Mouse (Mus musculus): ENCODE data around the gene Ralgds. TPM values are rescaled to one million over a fixed set of nuclear protein-coding genes. Genes with fewer than 3 reads are reported as not detected.
"Not testable (repeated sequence)": the region's sequence is repeated elsewhere in the genome, so short reads cannot be mapped to it uniquely, and the experiment has no call there.

The Ralgds gene
- polyA plus RNA-seq, 1 experiment from 2014 or later, result 63.3 TPM

DNA sequence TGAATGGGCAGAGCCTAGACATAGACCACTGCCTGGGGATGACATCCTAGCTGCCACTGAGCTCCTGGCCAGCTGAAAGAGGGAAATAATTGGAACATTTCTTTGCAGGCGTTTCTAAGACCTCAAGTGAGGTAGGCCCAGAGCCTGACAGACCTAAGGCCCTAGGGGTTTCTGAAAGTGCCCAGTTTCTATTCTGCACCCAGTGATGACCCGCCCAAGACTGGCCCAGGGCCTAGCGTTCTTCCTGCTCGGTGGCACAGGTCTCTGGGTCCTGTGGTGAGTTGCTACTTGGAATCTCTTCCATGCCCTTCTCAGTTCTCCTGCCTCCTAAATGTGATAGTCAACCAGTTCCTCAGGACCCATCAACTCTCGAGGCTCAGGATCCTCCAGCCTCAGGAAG, 15.4 kb upstream of the Ralgds start:
- Histone ChIP-seq H3K4me1 (ENCODE audit: control insufficient read depth, insufficient read depth, low read length) (no peaks in the 10 kb centered on the region), H3K27ac (ENCODE audit: low read depth, low read length) (no peak overlapping the region), H3K36me3 (ENCODE audit: control insufficient read depth, insufficient read depth, low read length) (no peaks in the 10 kb centered on the region), H3K9ac (ENCODE audit: low read length) (no peak overlapping the region), H3K9me3 (replicated peaks; ENCODE audit: control insufficient read depth, low read length) (no peaks in the 10 kb centered on the region), H3K27me3 (replicated peaks; ENCODE audit: control insufficient read depth, insufficient read depth, low read length) (no peaks in the 10 kb centered on the region), H3K4me3 (ENCODE audit: low read depth, low read length) (no peak overlapping the region), H3K4me2 (ENCODE audit: low read length) (no peak overlapping the region)
- WGBS, result 76% methylated on average over 5 of the region's 5 CpGs
- ATAC-seq (no peak), DNase-seq (ENCODE audit: low spot score) (no peak)

DNA sequence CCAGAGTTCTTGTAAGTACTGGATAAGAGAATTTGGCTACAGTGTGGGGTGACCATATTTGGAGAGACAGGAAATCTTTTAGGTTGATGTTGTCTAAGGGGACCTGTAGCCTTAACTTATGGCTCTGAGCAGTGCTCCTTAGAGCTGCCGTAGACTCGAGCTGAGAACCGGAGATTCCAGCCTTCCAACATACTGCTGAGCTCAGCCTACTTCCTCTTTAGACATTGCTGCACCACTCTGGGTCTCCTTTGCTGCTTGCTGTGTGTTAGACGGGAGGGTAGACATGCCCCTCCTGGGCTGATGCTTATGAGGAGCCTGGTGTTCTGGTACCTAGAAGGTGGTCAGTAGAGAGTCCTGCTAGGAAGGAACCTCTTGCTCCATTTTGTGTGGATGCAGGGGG, 14.5 kb upstream of the Ralgds start:
- H3K27ac ChIP-seq (ENCODE audit: low read depth, low read length), result no peak overlapping the region
- no peaks in the 10 kb centered on the region for H3K27me3 ChIP-seq (replicated peaks; ENCODE audit: control insufficient read depth, insufficient read depth, low read length)
- no peaks in the 10 kb centered on the region for H3K9me3 ChIP-seq (replicated peaks; ENCODE audit: control insufficient read depth, low read length)
- H3K4me2 ChIP-seq (ENCODE audit: low read length), result no peak overlapping the region
- no peaks in the 10 kb centered on the region for H3K36me3 ChIP-seq (ENCODE audit: control insufficient read depth, insufficient read depth, low read length)
- H3K4me1 ChIP-seq (ENCODE audit: control insufficient read depth, insufficient read depth, low read length), result no peaks in the 10 kb centered on the region
- DNase-seq (ENCODE audit: low spot score) (no peak), ATAC-seq (no peak)
- H3K9ac ChIP-seq (ENCODE audit: low read length), result no peak overlapping the region
- WGBS, result 85% methylated on average over 4 of the region's 4 CpGs
- H3K4me3 ChIP-seq (ENCODE audit: low read depth, low read length), result no peak overlapping the region

DNA sequence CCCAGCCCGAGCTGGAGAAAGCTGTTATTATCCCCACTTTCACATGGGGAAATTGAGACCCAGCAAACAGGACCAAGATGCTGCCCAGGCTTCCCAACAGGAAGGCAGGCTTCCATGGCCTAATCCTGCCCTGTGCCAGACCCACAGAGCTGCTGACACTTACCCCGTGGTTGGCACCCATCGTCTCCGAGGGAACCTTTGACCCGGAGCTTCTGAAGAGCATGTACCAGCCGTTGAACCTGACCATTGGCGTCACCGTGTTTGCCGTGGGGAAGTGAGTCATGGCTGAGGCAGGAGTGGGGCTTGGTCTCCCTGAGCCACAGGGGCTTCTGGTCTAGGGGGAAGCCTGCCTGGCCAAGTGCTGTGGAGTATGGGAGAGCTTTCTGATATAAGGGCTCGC, 9.9 kb upstream of the Ralgds start:
- Histone ChIP-seq H3K9ac (ENCODE audit: low read length) (no peak overlapping the region), H3K4me1 (ENCODE audit: control insufficient read depth, insufficient read depth, low read length) (no peaks in the 10 kb centered on the region), H3K4me3 (ENCODE audit: low read depth, low read length) (no peak overlapping the region), H3K27ac (ENCODE audit: low read depth, low read length) (no peak overlapping the region), H3K9me3 (replicated peaks; ENCODE audit: control insufficient read depth, low read length) (no peaks in the 10 kb centered on the region), H3K4me2 (ENCODE audit: low read length) (no peak overlapping the region), H3K27me3 (replicated peaks; ENCODE audit: control insufficient read depth, insufficient read depth, low read length) (no peaks in the 10 kb centered on the region), H3K36me3 (ENCODE audit: control insufficient read depth, insufficient read depth, low read length) (no peaks in the 10 kb centered on the region)
- DNase-seq (ENCODE audit: low spot score) (no peak), ATAC-seq (no peak)
- WGBS, result 82% methylated on average over 10 of the region's 10 CpGs

- no peaks in the 10 kb centered on the region for H3K9me3 ChIP-seq (replicated peaks; ENCODE audit: control insufficient read depth, low read length)
- H3K36me3 ChIP-seq (ENCODE audit: control insufficient read depth, insufficient read depth, low read length), result no peaks in the 10 kb centered on the region
- H3K4me3 ChIP-seq (ENCODE audit: low read depth, low read length), result no peak overlapping the region
- no peaks in the 10 kb centered on the region for H3K27me3 ChIP-seq (replicated peaks; ENCODE audit: control insufficient read depth, insufficient read depth, low read length)
- ATAC-seq (no peak), DNase-seq (ENCODE audit: low spot score) (no peak)
- no peak overlapping the region for H3K9ac ChIP-seq (ENCODE audit: low read length)
- H3K4me2 ChIP-seq (ENCODE audit: low read length), result no peak overlapping the region
- H3K4me1 ChIP-seq (ENCODE audit: control insufficient read depth, insufficient read depth, low read length), result no peaks in the 10 kb centered on the region
- WGBS, result 93% methylated on average over 13 of the region's 13 CpGs
- H3K27ac ChIP-seq (ENCODE audit: low read depth, low read length), result no peak overlapping the region
These were observed 8.2 kb upstream of the Ralgds start for GRCm38 (mm10) chr2:28504676-28505075.

DNA sequence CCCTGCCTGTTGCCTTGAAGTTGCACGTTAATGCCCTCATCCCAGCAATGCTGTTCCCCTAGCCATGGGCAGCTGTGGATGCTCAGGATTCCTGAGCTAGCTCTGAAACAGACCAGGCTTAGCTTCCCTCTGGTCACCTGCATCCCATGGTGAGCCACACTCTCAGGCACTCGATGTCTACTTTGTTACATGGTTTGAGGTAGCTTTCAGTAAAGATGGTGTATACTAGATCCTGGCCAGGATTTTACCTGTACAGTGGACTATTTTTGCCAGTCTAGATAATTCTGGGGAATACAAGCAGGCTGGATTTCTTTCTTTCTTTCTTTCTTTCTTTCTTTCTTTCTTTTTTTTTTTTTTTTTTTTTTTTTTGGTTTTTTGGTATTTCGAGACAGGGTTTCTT, 7.1 kb upstream of the Ralgds start, which contains the start of gene Gm10134:
TSS of gene Gm10134 (plus strand) at position 301 of the 400 bp plus-strand sequence.
- Histone ChIP-seq H3K9ac (ENCODE audit: low read length) (no peak within 1 kb of the TSS), H3K27ac (ENCODE audit: low read depth, low read length) (no peak within 1 kb of the TSS), H3K4me1 (ENCODE audit: control insufficient read depth, insufficient read depth, low read length) (no peaks in the 10 kb centered on the region), H3K4me2 (ENCODE audit: low read length) (no peak within 1 kb of the TSS), H3K4me3 (ENCODE audit: low read depth, low read length) (no peak within 1 kb of the TSS), H3K9me3 (replicated peaks; ENCODE audit: control insufficient read depth, low read length) (no peaks in the 10 kb centered on the region), H3K27me3 (replicated peaks; ENCODE audit: control insufficient read depth, insufficient read depth, low read length) (no peaks in the 10 kb centered on the region), H3K36me3 (ENCODE audit: control insufficient read depth, insufficient read depth, low read length) (no peaks in the 10 kb centered on the region)
- WGBS, result 94% methylated on average over 3 of the region's 3 CpGs
- DNase-seq (ENCODE audit: low spot score) (no peak), ATAC-seq (no peak)

DNA sequence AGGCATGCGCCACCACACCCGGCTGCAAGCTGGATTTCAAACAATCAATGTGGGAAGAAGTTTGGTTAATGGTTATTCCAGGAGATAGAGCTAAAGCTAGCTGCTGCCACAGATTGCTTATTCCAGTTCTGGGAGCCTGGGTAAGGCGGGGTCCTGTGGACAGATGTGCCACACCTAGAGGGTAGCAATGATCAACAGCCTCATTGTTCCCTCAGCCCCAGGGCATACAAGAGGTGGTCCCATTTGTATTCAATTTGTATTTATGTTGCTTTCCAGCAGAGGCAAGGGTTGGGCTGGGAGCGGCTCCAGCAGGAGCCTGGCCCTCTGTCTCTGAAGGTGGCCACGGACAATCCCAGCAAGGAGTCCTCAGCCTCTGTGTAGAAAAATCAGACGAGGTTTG, 6.6 kb upstream of the Ralgds start:
- no peak overlapping the region for H3K4me3 ChIP-seq (ENCODE audit: low read depth, low read length)
- H3K27me3 ChIP-seq (replicated peaks; ENCODE audit: control insufficient read depth, insufficient read depth, low read length), result no peaks in the 10 kb centered on the region
- no peak for DNase-seq (ENCODE audit: low spot score)
- no peaks in the 10 kb centered on the region for H3K4me1 ChIP-seq (ENCODE audit: control insufficient read depth, insufficient read depth, low read length)
- 80% methylated on average over 6 of the region's 6 CpGs for WGBS
- no peaks in the 10 kb centered on the region for H3K36me3 ChIP-seq (ENCODE audit: control insufficient read depth, insufficient read depth, low read length)
- H3K9me3 ChIP-seq (replicated peaks; ENCODE audit: control insufficient read depth, low read length), result no peaks in the 10 kb centered on the region
- no peak overlapping the region for H3K9ac ChIP-seq (ENCODE audit: low read length)
- no peak for ATAC-seq
- no peak overlapping the region for H3K4me2 ChIP-seq (ENCODE audit: low read length)
- H3K27ac ChIP-seq (ENCODE audit: low read depth, low read length), result no peak overlapping the region

GRCm38 (mm10) chr2:28511600-28511999, 1.3 kb upstream of the Ralgds start:
- not testable (repeated sequence) for H3K9me3 ChIP-seq (replicated peaks; ENCODE audit: control insufficient read depth, low read length); DNase-seq (ENCODE audit: low spot score); H3K27ac ChIP-seq (ENCODE audit: low read depth, low read length); H3K27me3 ChIP-seq (replicated peaks; ENCODE audit: control insufficient read depth, insufficient read depth, low read length); H3K4me3 ChIP-seq (ENCODE audit: low read depth, low read length); H3K4me2 ChIP-seq (ENCODE audit: low read length); H3K4me1 ChIP-seq (ENCODE audit: control insufficient read depth, insufficient read depth, low read length); H3K36me3 ChIP-seq (ENCODE audit: control insufficient read depth, insufficient read depth, low read length); H3K9ac ChIP-seq (ENCODE audit: low read length); ATAC-seq
- WGBS, result 45% methylated on average over 5 of the region's 5 CpGs

DNA sequence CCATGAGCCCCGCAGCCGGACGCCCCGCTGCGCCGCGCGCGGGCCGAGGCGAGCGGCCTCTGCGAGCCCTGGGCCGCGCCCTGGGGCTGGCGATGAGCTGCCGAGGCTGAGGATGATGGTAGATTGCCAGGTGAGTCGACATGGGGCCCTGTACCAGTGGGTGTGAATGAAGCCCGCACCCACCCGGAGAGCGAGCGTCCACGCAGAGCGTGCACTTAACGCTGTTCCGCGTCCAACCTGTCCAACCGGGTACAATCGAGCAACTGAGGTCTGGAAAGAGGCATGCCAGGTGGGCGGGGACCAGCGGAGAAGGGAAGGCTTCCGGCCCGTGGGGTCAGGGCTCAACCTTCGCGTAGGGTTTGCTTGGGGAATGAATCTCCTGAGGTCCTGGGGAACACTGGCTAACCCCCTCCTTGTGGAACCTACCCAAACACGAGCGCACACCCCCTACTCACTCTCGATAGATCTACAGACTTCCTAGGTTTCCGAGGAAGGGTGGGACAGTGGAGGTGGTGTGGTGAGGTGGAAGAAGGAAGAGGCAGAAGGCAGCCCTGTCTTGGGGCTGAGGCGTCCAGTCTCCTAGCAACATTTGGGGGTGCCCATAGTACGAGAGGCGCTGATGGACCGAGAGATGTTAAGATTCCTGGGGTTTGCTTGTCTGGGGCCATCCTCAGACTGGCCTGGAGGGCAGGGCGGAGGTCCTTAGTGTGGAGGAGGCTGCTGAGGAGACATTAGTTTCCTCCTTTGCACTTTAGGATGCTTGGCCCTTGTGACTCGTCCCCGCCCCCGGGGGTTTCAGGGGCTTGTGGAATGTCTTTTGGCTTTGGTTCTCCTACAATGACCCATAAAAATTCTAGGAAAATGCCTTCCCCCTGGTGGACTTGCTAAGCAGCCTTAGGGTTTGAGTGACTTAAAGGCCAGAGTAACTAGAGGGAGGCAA, 776 bp downstream of the Ralgds start:
- ATAC-seq, result peak; percentile 38
- peak overlapping the region; percentile 71 for H3K4me2 ChIP-seq (ENCODE audit: low read length)
- H3K27ac ChIP-seq (ENCODE audit: low read depth, low read length), result peak overlapping the region; percentile 88
- DNase-seq (ENCODE audit: low spot score), result peak; percentile 23
- H3K9me3 ChIP-seq (replicated peaks; ENCODE audit: control insufficient read depth, low read length), result no peaks in the 10 kb centered on the region
- H3K36me3 ChIP-seq (ENCODE audit: control insufficient read depth, insufficient read depth, low read length), result peaks cover 10% of the 10 kb centered on the region; the same call in 1 of the 2 replicates
- H3K9ac ChIP-seq (ENCODE audit: low read length), result peak overlapping the region; percentile 96
- no peaks in the 10 kb centered on the region for H3K27me3 ChIP-seq (replicated peaks; ENCODE audit: control insufficient read depth, insufficient read depth, low read length)
- peak overlapping the region; percentile 89 for H3K4me3 ChIP-seq (ENCODE audit: low read depth, low read length)
- WGBS, result 5% methylated on average over 47 of the region's 47 CpGs
- peaks cover 21% of the 10 kb centered on the region for H3K4me1 ChIP-seq (ENCODE audit: control insufficient read depth, insufficient read depth, low read length)

GRCm38 (mm10) chr2:28514489-28514888, 1.6 kb downstream of the Ralgds start:
- WGBS, result 19% methylated on average over 4 of the region's 5 CpGs
- Histone ChIP-seq H3K9me3 (replicated peaks; ENCODE audit: control insufficient read depth, low read length) (no peaks in the 10 kb centered on the region), H3K36me3 (ENCODE audit: control insufficient read depth, insufficient read depth, low read length) (peaks cover 10% of the 10 kb centered on the region; the same call in 1 of the 2 replicates), H3K27me3 (replicated peaks; ENCODE audit: control insufficient read depth, insufficient read depth, low read length) (no peaks in the 10 kb centered on the region), H3K27ac (ENCODE audit: low read depth, low read length) (peak overlapping the region; percentile 88; the same call in 1 of the 2 replicates), H3K4me1 (ENCODE audit: control insufficient read depth, insufficient read depth, low read length) (peaks cover 21% of the 10 kb centered on the region), H3K9ac (ENCODE audit: low read length) (peak overlapping the region; percentile 96), H3K4me2 (ENCODE audit: low read length) (peak overlapping the region; percentile 71), H3K4me3 (ENCODE audit: low read depth, low read length) (peak overlapping the region; percentile 89)
- DNase-seq (ENCODE audit: low spot score) (peak; percentile 89), ATAC-seq (0 out of 2 replicates have a peak, but pooled peaks have one; percentile 8)

All from forebrain, embryonic 14.5 days (tissue).